Mouse (Mus musculus): ENCODE results near the gene Fgf3.
A peak's percentile ranks its signal among the peaks of the same experiment; 100 is the strongest.
"Not testable (repeated sequence)": the region's sequence is repeated elsewhere in the genome, so short reads cannot be mapped to it uniquely, and the experiment has no call there.

Fgf3 gene

DNA sequence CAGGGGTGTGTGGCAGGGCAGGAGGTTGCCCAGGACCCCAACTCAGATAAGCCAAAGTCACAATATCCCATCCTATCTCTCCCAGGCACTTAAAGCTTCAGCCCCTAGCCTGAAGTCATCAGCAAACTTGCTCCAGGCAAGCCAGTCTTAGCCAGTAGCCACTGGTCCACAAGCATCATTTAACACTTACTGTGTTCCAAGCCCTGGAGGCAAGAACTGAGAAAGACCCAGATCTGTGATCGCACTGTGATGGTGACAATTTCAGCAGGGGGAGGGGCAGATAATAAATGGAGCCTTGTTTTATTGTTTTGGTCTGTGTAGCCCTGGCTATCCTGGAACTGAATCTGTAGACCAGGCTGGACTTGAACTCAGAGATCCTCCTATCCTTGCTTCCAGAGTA lies 20.8 kb downstream of the Fgf3 start:
- DNase-seq (ENCODE audit: low spot score) = no peak

GRCm38 (mm10) chr7:144861056-144861768 lies 23.3 kb downstream of the Fgf3 start:
- no peak for DNase-seq (ENCODE audit: low spot score)

- DNase-seq (ENCODE audit: low spot score) = no peak
Observed at GRCm38 (mm10) chr7:144861769-144862070, 23.8 kb downstream of the Fgf3 start.

DNA sequence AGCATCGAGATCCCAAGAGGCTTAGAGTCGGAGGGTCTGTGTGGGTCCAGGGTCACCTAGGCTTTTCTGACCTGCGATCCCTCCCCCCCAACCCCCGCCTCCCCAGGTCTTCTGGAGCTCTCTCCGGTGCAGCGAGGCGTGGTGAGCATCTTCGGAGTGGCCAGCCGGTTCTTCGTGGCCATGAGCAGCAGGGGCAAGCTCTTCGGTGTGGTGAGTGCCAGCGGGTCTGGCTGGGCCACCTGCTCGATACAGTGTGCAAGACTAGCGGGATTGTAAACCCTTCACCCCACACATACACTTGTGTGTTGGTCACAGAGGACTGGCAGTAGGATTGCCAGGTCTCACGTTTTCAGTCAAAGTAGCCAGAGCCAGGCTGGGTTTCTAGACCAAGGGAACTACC lies 24.2 kb downstream of the Fgf3 start:
- DNase-seq (ENCODE audit: low spot score) = no peak

DNA sequence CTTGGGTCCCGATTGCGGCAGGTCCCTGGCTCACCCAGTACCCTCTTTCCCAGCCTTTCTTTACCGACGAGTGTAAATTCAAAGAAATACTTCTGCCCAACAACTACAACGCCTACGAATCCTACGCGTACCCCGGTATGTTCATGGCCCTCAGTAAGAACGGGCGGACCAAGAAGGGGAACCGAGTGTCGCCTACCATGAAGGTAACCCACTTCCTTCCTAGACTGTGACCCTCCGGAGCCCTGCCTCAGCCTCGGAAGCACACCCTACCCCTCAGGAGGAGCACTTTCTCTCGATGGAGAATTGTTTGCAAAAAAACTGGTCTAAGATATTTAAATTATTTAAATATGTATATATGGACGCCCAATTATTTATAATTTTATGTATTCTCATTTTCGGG lies 24.8 kb downstream of the Fgf3 start:
- no peak for DNase-seq (ENCODE audit: low spot score)

DNA sequence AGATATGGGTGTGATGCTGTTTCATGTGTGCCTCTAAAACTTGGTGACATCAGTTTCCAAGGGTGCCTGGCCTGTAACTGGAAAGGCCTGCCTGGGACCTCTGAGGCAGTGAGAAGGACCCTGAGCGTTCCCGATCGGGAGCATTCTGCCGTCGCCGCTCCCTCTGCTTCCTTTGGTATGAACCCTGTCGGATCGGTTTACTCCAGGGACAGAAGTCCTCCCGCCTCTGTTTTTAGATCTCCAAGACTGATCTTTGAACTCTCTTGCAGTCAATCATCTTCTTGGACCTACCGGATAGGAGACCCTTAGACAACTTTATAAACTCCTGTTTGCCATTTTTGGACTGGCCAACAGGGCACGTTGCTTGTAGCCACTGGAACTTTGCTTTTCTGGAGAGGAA lies 25.3 kb downstream of the Fgf3 start:
- DNase-seq (ENCODE audit: low spot score) = no peak

DNA sequence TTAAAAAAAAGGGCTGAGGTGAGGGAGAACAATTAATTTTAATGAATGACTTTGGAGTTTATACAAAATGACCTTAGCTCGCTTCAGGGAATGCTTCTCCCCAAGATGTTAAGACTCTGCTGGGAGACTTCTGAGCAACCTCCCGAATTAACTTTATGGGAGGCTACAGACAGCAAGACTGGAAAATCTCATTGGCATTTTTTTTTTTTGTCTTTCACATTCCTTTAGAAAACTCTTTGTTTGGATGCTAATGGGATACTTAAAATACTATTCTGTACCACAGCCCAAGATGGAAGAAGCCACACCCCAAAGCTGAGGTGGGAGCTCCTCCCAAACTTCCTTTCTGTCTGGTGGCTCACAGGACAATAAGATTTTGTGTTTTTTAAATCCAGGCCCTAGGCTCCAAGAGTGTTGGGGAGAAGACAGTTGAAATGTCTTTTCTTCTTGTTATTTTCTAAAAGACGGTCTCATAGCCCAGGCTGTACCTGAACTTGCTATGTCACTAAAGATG lies 26.3 kb downstream of the Fgf3 start:
- DNase-seq (ENCODE audit: low spot score) = no peak

DNA sequence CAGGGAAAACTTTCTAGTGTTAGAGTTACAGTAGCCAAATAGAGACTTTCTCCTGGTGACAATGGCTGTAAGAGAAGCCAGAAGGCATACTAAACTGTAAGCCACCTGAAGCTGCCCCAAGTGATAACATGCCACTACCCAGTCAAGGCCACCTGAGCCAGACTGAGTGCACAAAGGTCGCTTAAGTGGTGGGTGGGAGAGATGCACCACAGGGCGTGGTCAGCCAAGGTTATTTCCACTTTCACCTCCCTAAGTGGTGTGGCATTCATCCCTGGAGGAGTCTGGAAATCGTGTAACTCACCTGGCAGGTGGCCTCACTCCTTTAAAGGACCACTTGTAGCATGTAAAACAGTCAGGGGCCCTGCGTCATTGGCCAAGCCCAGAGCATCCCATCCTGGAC lies 29.3 kb downstream of the Fgf3 start:
- no peak for DNase-seq (ENCODE audit: low spot score)

DNA sequence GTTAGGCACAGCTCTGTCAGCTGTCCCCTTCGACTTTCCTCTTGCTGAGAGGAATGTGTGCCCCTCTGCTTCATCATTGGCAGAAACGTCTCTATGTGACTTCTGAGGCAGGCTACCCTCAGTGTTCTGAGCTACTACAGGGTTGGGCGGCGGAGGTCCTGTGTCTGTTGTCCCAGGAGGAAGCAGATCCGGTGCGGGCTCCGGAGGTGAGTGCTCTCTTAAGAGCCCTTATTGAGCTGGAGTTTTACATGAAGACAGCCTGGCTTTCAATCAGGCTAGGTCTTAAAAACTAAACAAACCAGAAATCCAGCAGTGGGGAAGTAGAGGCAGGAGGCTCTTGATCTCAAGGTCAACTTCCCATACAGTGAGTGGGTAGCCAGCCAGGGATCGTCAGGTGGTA lies 29.7 kb downstream of the Fgf3 start:
- no peak for DNase-seq (ENCODE audit: low spot score)

DNA sequence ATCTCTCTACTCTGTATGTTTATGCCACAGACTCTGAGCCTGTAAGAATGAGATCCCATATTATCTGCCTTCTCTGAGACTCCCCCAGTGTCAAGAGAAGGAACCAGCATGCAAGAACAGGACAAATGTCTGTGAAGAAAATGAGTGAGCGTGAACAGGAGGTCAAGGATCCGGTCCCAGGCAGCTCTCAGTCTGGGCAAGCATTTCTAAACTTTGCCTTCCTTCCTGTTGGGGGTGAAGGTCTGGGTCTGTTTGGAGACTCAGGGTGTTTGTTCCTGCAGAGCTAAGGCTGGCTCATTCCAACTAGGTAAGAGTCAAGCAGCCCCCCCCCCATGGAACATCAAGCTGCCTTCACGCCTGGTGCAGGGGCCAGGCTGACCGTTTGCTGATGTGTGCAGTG lies 34.5 kb downstream of the Fgf3 start:
- DNase-seq (ENCODE audit: low spot score) = no peak

DNA sequence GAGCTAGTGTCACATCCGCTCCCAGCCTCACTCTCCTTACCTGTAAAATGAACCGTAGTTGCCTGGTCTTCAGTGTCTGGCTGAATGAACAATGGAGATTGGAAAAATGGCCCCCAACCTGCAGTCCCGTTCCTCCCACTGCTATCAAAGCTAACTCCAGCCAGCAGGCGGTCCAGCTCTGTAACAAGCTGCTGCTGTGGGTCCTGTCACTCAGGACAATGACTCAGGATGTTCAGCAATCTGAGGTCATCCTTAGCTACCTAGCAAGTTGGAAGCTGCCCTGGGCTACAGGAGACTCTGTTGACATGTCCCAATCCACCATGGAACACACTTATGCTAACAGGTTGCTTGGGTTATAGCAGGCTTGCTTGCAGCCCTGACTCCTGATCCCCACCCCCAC lies 35.3 kb downstream of the Fgf3 start:
- DNase-seq (ENCODE audit: low spot score) = no peak

GRCm38 (mm10) chr7:144874226-144874625 lies 36.3 kb downstream of the Fgf3 start:
- no peak for DNase-seq (ENCODE audit: low spot score)

DNA sequence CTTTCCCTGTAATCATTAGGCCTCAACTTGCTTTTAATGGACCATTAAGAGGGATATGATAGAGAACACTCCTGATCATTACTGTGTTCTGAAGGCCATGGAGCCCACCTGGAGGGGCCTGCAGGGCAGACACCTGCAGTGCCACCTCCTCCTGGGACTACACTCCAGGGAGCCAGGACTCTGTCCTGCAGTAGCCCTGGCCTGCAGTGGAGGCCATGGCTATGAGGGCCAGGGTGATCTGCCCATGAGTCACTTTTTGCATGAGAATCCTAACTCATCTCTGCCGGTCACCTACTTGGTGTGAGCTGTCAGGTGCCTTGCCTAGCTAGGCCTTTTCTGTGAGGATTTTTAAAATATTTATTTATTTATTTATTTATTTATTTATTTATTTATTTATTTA lies 40.5 kb downstream of the Fgf3 start:
- DNase-seq (ENCODE audit: low spot score) = no peak

DNA sequence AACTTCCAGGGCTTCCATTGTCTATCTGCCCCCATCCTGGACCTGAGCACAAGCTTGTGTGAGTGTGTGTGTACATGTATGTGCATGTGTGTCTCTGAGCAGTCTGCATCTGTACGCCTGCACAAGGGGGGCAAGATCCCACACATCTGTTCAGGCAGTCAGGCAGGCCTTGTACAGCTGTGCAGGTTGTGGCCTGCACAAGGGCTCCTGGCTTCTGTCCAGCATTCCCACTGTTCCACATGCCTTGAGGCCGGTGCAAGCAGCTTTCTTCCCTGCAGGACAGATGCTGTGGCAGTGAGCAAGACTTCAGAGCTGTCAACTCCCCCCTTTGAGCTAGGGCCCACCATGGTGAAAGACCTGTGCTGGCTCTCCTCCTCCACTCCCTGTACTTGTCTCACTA lies 45.2 kb downstream of the Fgf3 start:
- DNase-seq (ENCODE audit: low spot score) = peak; percentile 11

DNA sequence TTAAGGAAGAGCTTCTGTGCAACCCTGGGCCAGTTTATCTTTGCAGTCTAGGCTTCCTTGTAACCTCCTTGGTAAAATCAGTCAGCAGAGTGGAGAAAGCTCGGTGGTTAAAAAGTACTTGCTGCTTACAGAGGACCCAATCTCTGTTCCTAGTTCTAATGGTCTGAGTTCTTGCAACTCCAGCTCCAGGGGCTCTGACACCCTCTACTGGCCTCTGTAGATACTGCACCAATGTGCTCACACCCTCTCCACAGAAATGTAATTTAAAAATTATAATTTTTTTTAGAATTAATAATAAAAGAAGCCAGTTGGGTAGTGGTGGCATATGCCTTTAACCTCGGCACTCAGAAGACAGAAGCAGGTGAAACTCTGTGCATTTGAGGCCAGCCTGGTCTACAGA lies 49.8 kb downstream of the Fgf3 start:
- no peak for DNase-seq (ENCODE audit: low spot score)

- no peak for DNase-seq (ENCODE audit: low spot score)
Observed at GRCm38 (mm10) chr7:144888564-144889299, 50.8 kb downstream of the Fgf3 start.

DNA sequence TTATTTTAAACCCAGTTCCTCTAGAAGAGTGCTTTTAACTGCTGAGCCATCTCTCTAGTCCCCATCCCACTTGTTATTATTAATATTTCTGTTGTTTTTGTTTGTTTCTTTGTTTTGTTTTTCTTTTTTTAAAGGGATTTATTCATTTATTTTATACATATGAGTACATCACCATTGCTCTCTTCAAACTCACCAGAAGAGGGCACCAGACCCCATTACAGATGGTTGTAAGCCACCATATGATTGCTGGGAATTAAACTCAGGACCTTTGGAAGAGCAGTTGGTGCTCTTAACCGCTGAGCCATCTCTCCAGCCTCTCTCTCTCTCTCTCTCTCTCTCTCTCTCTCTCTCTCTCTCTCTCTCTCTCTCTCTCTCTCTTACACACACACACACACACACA lies 52.8 kb downstream of the Fgf3 start:
- not testable (repeated sequence) for DNase-seq (ENCODE audit: low spot score)

DNA sequence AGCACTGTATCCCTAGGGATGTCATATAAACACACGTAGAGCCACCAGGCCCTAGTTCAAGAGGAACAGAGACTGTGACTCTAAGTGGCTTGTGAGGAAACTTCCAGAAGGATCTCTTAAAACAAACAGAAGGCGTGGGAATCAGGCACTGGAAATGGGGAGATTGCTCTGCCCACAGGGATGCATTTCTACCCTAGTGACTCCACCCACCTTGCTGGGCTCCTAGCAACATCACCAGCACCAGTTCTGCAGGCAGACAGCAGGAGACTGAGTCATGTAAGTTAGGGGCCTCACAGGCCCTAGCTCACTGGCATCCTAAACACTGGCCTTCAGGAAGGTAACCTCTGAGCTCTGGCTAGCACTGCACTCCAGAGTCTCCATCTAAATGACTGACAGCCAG lies 54.0 kb downstream of the Fgf3 start:
- DNase-seq (ENCODE audit: low spot score) = no peak

GRCm38 (mm10) chr7:144892322-144892721 lies 54.4 kb downstream of the Fgf3 start:
- DNase-seq (ENCODE audit: low spot score) = peak; percentile 21
